Mouse (Mus musculus) fat pad, adult 2 months (tissue): ENCODE measurements around the gene Ezh2.
A peak's percentile ranks its signal among the peaks of the same experiment; 100 is the strongest.
"Not testable (repeated sequence)": the region's sequence is repeated elsewhere in the genome, so short reads cannot be mapped to it uniquely, and the experiment has no call there.

Experiments used
- DNase-seq: peaks from one replicate; pipeline ENCODE4 v3.0.0-alpha.2; 2011; ENCODE audit warnings: low read depth, low spot score; ENCODE audit errors: extremely low read depth

Ezh2 gene

GRCm38 (mm10) chr6:47594926-47595623 is at the start of gene Ezh2:
Gene Ezh2 (minus strand): TSS chr6:47595341.
- DNase-seq, result peak; percentile 42

- no peak for DNase-seq
Observed at GRCm38 (mm10) chr6:47636527-47637076, 41.5 kb upstream of the Ezh2 start.

- DNase-seq, result no peak
Observed at GRCm38 (mm10) chr6:47635995-47636526, 40.9 kb upstream of the Ezh2 start.

GRCm38 (mm10) chr6:47635207-47635994 is 40.3 kb upstream of the Ezh2 start:
- DNase-seq, result no peak

GRCm38 (mm10) chr6:47633467-47633866 is 38.3 kb upstream of the Ezh2 start:
- DNase-seq, result no peak

- not testable (repeated sequence) for DNase-seq
Observed at GRCm38 (mm10) chr6:47630061-47630460, 34.9 kb upstream of the Ezh2 start.

- no peak for DNase-seq
Observed at GRCm38 (mm10) chr6:47627978-47628377, 32.8 kb upstream of the Ezh2 start.

- DNase-seq, result not testable (repeated sequence)
Observed at GRCm38 (mm10) chr6:47626976-47627375, 31.8 kb upstream of the Ezh2 start.

- no peak for DNase-seq
Observed at GRCm38 (mm10) chr6:47621039-47621438, 25.9 kb upstream of the Ezh2 start.

- not testable (repeated sequence) for DNase-seq
Observed at GRCm38 (mm10) chr6:47608306-47608705, 13.2 kb upstream of the Ezh2 start.

- DNase-seq, result no peak
Observed at GRCm38 (mm10) chr6:47601931-47602330, 6.8 kb upstream of the Ezh2 start.

GRCm38 (mm10) chr6:47595696-47596095 is 555 bp upstream of the Ezh2 start:
- no peak for DNase-seq

GRCm38 (mm10) chr6:47594141-47594835 is 853 bp downstream of the Ezh2 start:
- no peak for DNase-seq

- DNase-seq, result no peak
Observed at GRCm38 (mm10) chr6:47593590-47593989, 1.6 kb downstream of the Ezh2 start.

- not testable (repeated sequence) for DNase-seq
Observed at GRCm38 (mm10) chr6:47587332-47587731, 7.8 kb downstream of the Ezh2 start.

GRCm38 (mm10) chr6:47572887-47573286 is 22.3 kb downstream of the Ezh2 start:
- DNase-seq, result peak; percentile 57

- no peak for DNase-seq
Observed at GRCm38 (mm10) chr6:47565326-47566035, 29.7 kb downstream of the Ezh2 start.

- DNase-seq, result no peak
Observed at GRCm38 (mm10) chr6:47561426-47561825, 33.7 kb downstream of the Ezh2 start.

- no peak for DNase-seq
Observed at GRCm38 (mm10) chr6:47560846-47561245, 34.3 kb downstream of the Ezh2 start.

GRCm38 (mm10) chr6:47560407-47560806 is 34.7 kb downstream of the Ezh2 start:
- no peak for DNase-seq
